Mouse (Mus musculus) liver, embryonic 12.5 days (tissue): ENCODE measurements around the gene Mmp11. TPM values are rescaled to one million over a fixed set of nuclear protein-coding genes. Genes with fewer than 3 reads are reported as not detected.

Experiments used
- ATAC-seq: fragments of 200-750 bp; cut with Nextera tagmentation; 2 replicates; pipeline ENCODE4 v1.8.0; 2017; ENCODE audit warnings: moderate number of reproducible peaks, mild to moderate bottlenecking, moderate library complexity
- H3K27ac ChIP-seq: fragments of 300-500 bp; sonication (generic); 2 replicates; pipeline ENCODE4 v1.5.1; 2016; ENCODE audit warnings: mild to moderate bottlenecking
- H3K27me3 ChIP-seq: fragments of 300-500 bp; sonication (generic); replicated peaks from 2 replicates; pipeline ENCODE4 v1.6.1; 2016; ENCODE audit warnings: mild to moderate bottlenecking, moderate library complexity
- H3K36me3 ChIP-seq: fragments of 300-500 bp; sonication (generic); 2 replicates; pipeline ENCODE4 v1.6.1; 2016; ENCODE audit warnings: mild to moderate bottlenecking, moderate library complexity
- H3K4me1 ChIP-seq: fragments of 300-500 bp; sonication (generic); 2 replicates; pipeline ENCODE4 v1.6.1; 2016
- H3K4me2 ChIP-seq: fragments of 300-500 bp; sonication (generic); 2 replicates; pipeline ENCODE4 v1.6.1; 2016; ENCODE audit warnings: mild to moderate bottlenecking, moderate library complexity
- H3K4me3 ChIP-seq: fragments of 300-500 bp; sonication (generic); 2 replicates; pipeline ENCODE4 v1.5.1; 2016; ENCODE audit warnings: mild to moderate bottlenecking, moderate library complexity
- H3K9ac ChIP-seq: fragments of 300-500 bp; sonication (generic); 2 replicates; pipeline ENCODE4 v1.6.1; 2016; ENCODE audit warnings: mild to moderate bottlenecking, moderate library complexity
- H3K9me3 ChIP-seq: fragments of 300-500 bp; sonication (generic); replicated peaks from 2 replicates; pipeline ENCODE4 v1.6.1; 2016; ENCODE audit warnings: mild to moderate bottlenecking, moderate library complexity
- WGBS: fragments of 180-500 bp; shearing (Covaris S2); methylation state at CpG from one replicate; pipeline ENCODE4 v1.1.7; 2016; ENCODE audit not compliant: insufficient replicate concordance; 5-methylcytosine and 5-hydroxymethylcytosine counted together
- polyA plus RNA-seq: library from polyadenylated mRNA; unstranded; fragments of >200 nt; fragmentation: Nextera tagmentation; extraction: Ambion mirVana; gene quantifications from 2 replicates; pipeline ENCODE4 v1.2.1, GENCODE M21; 2016

Mmp11 gene
- 5.7 and 6.0 TPM in 2 replicates for polyA plus RNA-seq

DNA sequence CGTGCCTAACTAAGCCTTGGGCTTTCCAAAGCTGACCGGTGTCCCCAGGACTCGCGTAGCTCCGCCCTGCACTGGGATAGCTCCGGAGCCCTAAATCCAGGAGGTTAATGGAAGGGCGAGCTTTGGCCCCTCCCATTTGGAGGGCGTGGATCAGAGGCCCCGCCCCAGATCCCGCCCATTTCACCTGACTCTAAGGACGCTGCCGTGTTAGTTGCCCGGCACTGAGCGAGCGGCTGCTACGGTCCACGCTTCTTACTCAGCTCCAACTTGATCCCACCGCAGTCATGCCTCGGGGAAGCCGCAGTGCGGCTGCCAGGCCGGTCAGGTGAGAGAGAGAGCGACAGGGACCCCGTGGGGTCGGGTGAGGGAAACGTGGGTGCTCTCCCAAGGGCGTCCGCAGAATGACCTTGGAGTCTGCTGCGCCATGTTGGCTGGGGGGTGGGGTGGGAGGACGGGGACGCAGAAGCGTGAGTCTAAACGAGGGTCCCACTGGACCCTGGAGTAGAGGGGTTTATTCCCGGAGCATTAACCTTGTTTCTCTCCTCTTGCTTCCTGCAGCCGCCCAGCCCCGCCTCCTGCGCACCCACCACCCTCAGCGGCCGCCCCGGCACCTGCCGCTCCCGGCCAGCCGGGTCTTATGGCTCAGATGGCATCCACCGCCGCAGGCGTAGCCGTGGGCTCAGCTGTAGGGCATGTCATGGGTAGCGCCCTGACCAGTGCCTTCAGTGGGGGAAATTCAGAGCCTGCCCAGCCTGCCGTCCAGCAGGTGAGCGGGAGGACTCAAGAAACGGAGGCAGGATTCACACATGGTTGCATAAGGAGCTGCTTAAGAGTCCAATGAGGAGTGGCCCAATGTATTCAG is at the start of gene Mmp11:
Gene Mmp11, minus strand, starts transcription at position 817 of the 862 bp plus-strand sequence.
- Histone ChIP-seq H3K4me1 (peaks cover 78% of the 10 kb centered on the region), H3K9me3 (no peaks in the 10 kb centered on the region), H3K27me3 (peaks cover 33% of the 10 kb centered on the region), H3K4me3 (peak within 1 kb of the TSS; percentile 75), H3K4me2 (peak within 1 kb of the TSS; percentile 94), H3K9ac (peak within 1 kb of the TSS; percentile 83), H3K27ac (peak within 1 kb of the TSS; percentile 95), H3K36me3 (peaks cover 15% of the 10 kb centered on the region)
- ATAC-seq: peak; percentile 78
- 2% methylated on average over 51 of the region's 51 CpGs for WGBS

- Histone ChIP-seq H3K27me3 (no peaks in the 10 kb centered on the region), H3K4me3 (no peak overlapping the region)
- 73% methylated on average over 3 of the region's 3 CpGs for WGBS
Measured at GRCm38 (mm10) chr10:75979432-75979831, 43.1 kb upstream of the Mmp11 start.

DNA sequence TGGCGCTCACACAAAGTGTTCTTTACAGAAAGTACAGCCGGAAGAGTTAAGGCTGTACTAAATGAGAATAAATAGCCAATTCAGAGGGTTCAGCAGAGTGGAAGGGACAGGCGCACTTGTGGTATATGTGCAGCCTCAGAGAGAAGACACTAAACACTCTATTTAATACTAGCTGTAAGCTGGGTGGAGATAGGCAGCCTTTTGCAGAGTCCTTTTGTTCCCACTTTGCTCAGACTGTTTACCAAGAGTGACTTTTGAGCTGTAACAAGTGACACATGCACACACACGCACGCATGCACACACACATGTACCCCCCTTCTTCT is 42.5 kb upstream of the Mmp11 start:
- H3K4me3 ChIP-seq: no peak overlapping the region
- H3K27ac ChIP-seq: no peak overlapping the region
- no peak overlapping the region for H3K9ac ChIP-seq
- H3K36me3 ChIP-seq: no peaks in the 10 kb centered on the region
- H3K9me3 ChIP-seq: no peaks in the 10 kb centered on the region
- peaks cover 9% of the 10 kb centered on the region for H3K4me1 ChIP-seq
- no peak overlapping the region for H3K4me2 ChIP-seq
- no peaks in the 10 kb centered on the region for H3K27me3 ChIP-seq
- WGBS: 69% methylated on average over 5 of the region's 5 CpGs
- ATAC-seq: no peak

More at GRCm38 (mm10) chr10:75979432-75979831, 43.1 kb upstream of the Mmp11 start:
- H3K36me3 ChIP-seq: no peaks in the 10 kb centered on the region
- no peak overlapping the region for H3K27ac ChIP-seq
- H3K9ac ChIP-seq: no peak overlapping the region
- H3K4me2 ChIP-seq: no peak overlapping the region
- peaks cover 9% of the 10 kb centered on the region for H3K4me1 ChIP-seq
- no peak for ATAC-seq
- no peaks in the 10 kb centered on the region for H3K9me3 ChIP-seq

DNA sequence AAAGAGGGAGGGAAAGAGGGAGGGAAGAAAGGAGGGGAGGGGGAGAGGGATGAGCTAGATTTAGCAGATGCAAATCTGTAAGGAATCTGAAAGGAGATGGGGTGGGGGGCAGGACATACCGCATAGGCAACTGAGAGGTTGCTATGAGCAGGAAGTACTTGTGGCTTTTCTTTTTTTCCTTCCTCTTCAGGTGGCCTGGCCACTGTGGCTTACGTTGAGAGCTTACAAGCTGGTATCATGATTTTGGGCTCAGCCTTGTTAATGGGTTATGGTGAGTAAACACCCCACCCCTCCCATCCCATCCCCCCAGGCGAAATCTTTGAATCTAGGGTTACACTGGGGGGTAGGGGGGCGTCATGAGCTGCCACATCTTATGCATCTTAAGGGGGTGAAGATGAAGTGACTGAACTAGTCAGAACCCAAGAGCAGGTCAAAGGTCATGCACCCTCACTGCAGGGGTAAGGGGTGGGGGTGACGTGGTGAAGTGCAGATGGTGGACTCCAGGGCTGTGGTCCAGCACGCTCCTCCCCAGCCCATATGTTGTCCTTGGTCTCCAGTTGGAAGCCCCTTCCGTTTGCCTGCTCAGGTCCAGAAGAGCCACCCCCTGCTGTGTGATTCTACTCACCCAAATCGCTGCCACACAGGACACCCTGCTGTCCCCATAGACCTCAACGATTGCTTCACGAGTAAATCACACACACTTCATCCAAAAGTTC is 42.0 kb upstream of the Mmp11 start:
- Histone ChIP-seq H3K9ac (no peak overlapping the region), H3K9me3 (no peaks in the 10 kb centered on the region), H3K27ac (no peak overlapping the region), H3K27me3 (no peaks in the 10 kb centered on the region), H3K4me2 (no peak overlapping the region), H3K36me3 (no peaks in the 10 kb centered on the region), H3K4me3 (no peak overlapping the region), H3K4me1 (peaks cover 6% of the 10 kb centered on the region)
- ATAC-seq: no peak
- WGBS: 33% methylated on average over 10 of the region's 10 CpGs

DNA sequence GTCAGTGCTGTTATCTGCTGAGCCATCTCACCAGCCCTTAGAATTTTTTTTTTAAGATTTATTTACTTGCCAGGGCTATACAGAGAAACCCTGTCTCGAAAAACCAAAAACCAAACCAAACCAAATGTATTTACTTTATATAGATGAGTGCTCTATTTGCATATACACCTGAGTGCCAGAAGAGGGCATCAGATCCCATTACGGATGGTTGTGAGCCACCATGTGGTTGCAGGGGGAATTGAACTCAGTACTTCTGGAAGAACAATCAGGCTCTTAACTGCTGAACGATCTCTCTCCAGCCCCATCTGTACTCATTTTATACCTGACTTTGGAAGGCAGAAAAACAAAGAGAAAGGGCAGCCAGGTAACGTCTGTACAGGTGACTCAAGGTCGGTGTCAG is 38.9 kb upstream of the Mmp11 start:
- WGBS: 61% methylated on average over 5 of the region's 5 CpGs
- ATAC-seq: no peak
- no peak overlapping the region for H3K27ac ChIP-seq
- no peaks in the 10 kb centered on the region for H3K27me3 ChIP-seq
- no peak overlapping the region for H3K4me3 ChIP-seq
- H3K4me2 ChIP-seq: no peak overlapping the region
- 0 out of 2 replicates have a peak, but pooled peaks cover 6% of the 10 kb centered on the region for H3K9me3 ChIP-seq
- 0 out of 2 replicates have a peak, but pooled peaks cover 4% of the 10 kb centered on the region for H3K4me1 ChIP-seq
- no peak overlapping the region for H3K9ac ChIP-seq
- no peaks in the 10 kb centered on the region for H3K36me3 ChIP-seq

- Histone ChIP-seq H3K27me3 (no peaks in the 10 kb centered on the region), H3K9ac (no peak overlapping the region), H3K4me1 (0 out of 2 replicates have a peak, but pooled peaks cover 4% of the 10 kb centered on the region), H3K4me2 (no peak overlapping the region), H3K36me3 (no peaks in the 10 kb centered on the region), H3K9me3 (0 out of 2 replicates have a peak, but pooled peaks cover 6% of the 10 kb centered on the region), H3K27ac (no peak overlapping the region), H3K4me3 (no peak overlapping the region)
- WGBS: 79% methylated on average over 10 of the region's 10 CpGs
- ATAC-seq: no peak
Measured at GRCm38 (mm10) chr10:75973846-75974245, 37.5 kb upstream of the Mmp11 start.

DNA sequence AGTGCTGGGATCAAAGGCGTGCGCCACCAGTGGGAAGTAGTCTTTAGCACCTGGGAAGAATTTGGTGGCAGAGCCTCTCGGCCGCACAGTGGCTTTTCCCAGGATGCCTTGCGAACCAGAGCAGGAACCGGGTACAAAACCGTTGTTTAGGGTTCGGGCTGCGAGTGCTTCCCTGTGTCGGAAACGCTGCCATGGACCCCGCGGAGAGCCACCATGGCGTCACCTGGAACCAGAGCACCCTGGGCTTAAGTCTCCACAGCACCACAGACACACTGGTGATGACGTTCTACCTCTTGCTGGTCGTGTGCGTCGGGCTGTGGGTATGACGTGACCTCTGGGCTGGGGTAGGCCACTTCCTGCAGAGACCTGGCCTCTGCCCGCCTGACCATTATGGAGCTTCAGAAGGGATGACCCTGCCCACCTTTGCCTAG is 18.1 kb upstream of the Mmp11 start, which contains the start of gene Gm5134:
Gene Gm5134, plus strand, starts transcription at position 134 of the 431 bp plus-strand sequence.
- 13% methylated on average over 20 of the region's 20 CpGs for WGBS
- Histone ChIP-seq H3K9me3 (no peaks in the 10 kb centered on the region), H3K9ac (peak within 1 kb of the TSS; percentile 55), H3K4me3 (peak within 1 kb of the TSS; percentile 47), H3K27ac (no peak within 1 kb of the TSS), H3K4me2 (peak within 1 kb of the TSS; percentile 69), H3K27me3 (peaks cover 49% of the 10 kb centered on the region), H3K36me3 (no peaks in the 10 kb centered on the region), H3K4me1 (peaks cover 25% of the 10 kb centered on the region)
- ATAC-seq: peak; percentile 38

- H3K9me3 ChIP-seq: no peaks in the 10 kb centered on the region
- peak overlapping the region; percentile 69 for H3K4me2 ChIP-seq
- peak overlapping the region; percentile 48 for H3K4me3 ChIP-seq
- peaks cover 25% of the 10 kb centered on the region for H3K4me1 ChIP-seq
- no peaks in the 10 kb centered on the region for H3K36me3 ChIP-seq
- peaks cover 75% of the 10 kb centered on the region for H3K27me3 ChIP-seq
- H3K27ac ChIP-seq: no peak overlapping the region
- H3K9ac ChIP-seq: peak overlapping the region; percentile 52; the same call in 1 of the 2 replicates
- WGBS: 3% methylated on average over 13 of the region's 13 CpGs
- no peak for ATAC-seq
Measured at GRCm38 (mm10) chr10:75951424-75952050, 15.2 kb upstream of the Mmp11 start.

DNA sequence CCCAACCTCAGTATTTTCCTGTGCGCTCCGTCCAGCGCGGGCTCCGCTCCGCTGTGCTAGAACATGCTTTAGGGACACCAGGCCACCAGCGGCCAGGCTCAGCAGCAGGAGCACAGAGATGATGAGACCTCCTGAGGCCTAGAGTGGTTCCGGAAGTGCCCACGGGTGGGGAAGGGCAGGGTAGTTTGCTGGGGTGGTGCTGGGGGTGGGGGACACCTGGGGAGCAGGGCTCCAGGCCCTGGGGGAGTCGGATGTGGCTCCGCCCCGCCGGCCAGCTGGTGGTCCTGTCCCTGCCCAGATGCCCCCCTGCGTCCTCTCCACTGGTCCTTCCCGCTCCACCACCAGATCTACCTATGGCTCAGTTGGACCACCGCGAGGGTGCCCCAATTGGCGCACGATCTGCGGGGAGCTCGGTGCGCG is 14.5 kb upstream of the Mmp11 start:
- 0 out of 2 replicates have a peak, but pooled peaks have one; percentile 14 for ATAC-seq
- peaks cover 25% of the 10 kb centered on the region for H3K4me1 ChIP-seq
- H3K27me3 ChIP-seq: peaks cover 80% of the 10 kb centered on the region
- no peaks in the 10 kb centered on the region for H3K36me3 ChIP-seq
- H3K4me2 ChIP-seq: peak overlapping the region; percentile 69
- H3K9me3 ChIP-seq: no peaks in the 10 kb centered on the region
- H3K9ac ChIP-seq: peak overlapping the region; percentile 52
- H3K27ac ChIP-seq: no peak overlapping the region
- H3K4me3 ChIP-seq: peak overlapping the region; percentile 48
- 8% methylated on average over 23 of the region's 23 CpGs for WGBS

DNA sequence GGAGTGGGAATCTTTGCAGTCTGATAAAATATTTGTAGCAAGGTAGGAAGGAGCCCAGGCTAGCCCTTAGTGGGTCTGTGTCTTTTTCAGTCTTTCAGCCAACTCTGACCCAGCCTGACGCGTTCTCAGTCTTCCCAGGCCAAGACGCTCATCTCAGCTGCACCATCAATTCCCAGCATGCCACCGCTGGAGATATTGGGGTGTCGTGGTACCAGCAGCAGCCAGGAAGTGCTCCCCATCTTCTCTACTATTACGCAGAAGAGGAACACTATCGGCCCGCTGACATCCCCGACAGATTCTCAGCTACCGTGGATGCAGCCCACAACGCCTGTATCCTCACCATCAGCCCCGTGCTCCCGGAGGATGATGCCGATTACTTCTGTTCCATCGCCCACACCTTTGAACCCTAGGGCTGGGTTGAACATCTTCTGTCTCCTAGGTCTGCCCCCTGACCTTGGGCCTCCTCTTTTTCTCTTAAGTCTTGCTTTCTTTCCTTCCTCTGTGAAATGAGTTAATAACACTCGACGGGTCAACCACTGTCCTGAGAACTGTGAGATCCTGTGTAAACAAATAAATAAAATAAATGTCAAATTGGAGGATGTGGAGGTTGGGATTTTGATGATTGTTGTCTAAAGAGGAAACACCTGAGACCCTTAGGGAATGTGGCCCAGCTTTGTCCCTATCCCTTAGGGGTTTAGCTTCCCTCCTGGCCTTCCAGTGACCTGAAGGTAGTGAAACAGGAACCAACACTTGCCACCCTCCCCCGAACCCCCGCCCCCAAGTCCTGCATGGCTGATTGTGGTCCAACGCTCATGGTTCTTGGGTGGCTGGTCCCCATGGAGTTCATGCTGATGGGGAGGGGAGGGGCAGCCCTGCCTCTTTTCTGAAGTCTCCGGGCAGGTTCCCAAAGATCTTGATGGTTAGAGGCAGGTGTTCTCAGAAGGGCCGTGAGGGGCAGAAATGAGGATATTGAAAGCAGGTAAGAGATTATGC is 13.1 kb upstream of the Mmp11 start:
- Histone ChIP-seq H3K4me3 (no peak overlapping the region), H3K4me2 (no peak overlapping the region), H3K27ac (no peak overlapping the region), H3K27me3 (peaks cover 69% of the 10 kb centered on the region), H3K9ac (no peak overlapping the region), H3K4me1 (peaks cover 20% of the 10 kb centered on the region), H3K36me3 (no peaks in the 10 kb centered on the region), H3K9me3 (no peaks in the 10 kb centered on the region)
- no peak for ATAC-seq
- 73% methylated on average over 22 of the region's 22 CpGs for WGBS

GRCm38 (mm10) chr10:75948079-75948478 is 11.8 kb upstream of the Mmp11 start:
- no peak overlapping the region for H3K9ac ChIP-seq
- no peak overlapping the region for H3K4me2 ChIP-seq
- H3K36me3 ChIP-seq: no peaks in the 10 kb centered on the region
- H3K27ac ChIP-seq: no peak overlapping the region
- peaks cover 60% of the 10 kb centered on the region for H3K27me3 ChIP-seq
- no peak for ATAC-seq
- no peaks in the 10 kb centered on the region for H3K9me3 ChIP-seq
- H3K4me3 ChIP-seq: no peak overlapping the region
- peaks cover 11% of the 10 kb centered on the region; the same call in 1 of the 2 replicates for H3K4me1 ChIP-seq
- WGBS: 64% methylated on average over 5 of the region's 5 CpGs
